Comparison of ENCODE assay signal across 10 mouse cellular contexts in genomic region chr14:76708728-76709127, GRCm38 (mm10).
DNase-seq lines count a peak whose midpoint lies in the region; ATAC-seq and TF ChIP-seq lines count a peak whose summit lies in the region.
"Had no signal": no experiment of that assay in that cellular context is flagged by ENCODE, and none has a peak within 500 bp of the region (broad histone marks: within the 10 kb centered on the region; RNA-seq: fewer than 3 reads in every experiment).

No protein-coding gene starts in this region.

- TF ChIP-seq POLR2A in limb, embryonic 14.5 days (IDR thresholded peaks at IDR 0.05; ENCODE audit: borderline replicate concordance, extremely low read depth, insufficient read depth, insufficient read length): no peak

- ATAC-seq in limb, embryonic 14.5 days (ENCODE audit: low FRiP score, low read depth): no peak
- ATAC-seq in granulocyte monocyte progenitor cell, adult 5-6 weeks (replicated peaks; ENCODE audit: poor library complexity, severe bottlenecking): no peak
- ATAC-seq in midbrain, embryonic 15.5 days (replicated peaks): no peak
- ATAC-seq in cerebellum, adult (ENCODE audit: insufficient number of reproducible peaks, low FRiP score, low TSS enrichment): no peak

- H3K4me3 ChIP-seq in limb, embryonic 14.5 days (replicated peaks; ENCODE audit: low read length): no peak overlapping the region
- no peak overlapping the region for H3K4me3 ChIP-seq in midbrain, embryonic 15.5 days
- H3K4me3 ChIP-seq: liver, embryonic 15.5 days had no signal

- H3K27ac ChIP-seq in limb, embryonic 14.5 days (replicated peaks; ENCODE audit: low read depth, low read length): 0 out of 2 replicates have a peak overlapping the region, but pooled peaks have one; percentile 11
- H3K27ac ChIP-seq in midbrain, embryonic 15.5 days: no peak overlapping the region
- H3K27ac ChIP-seq: liver, embryonic 15.5 days had no signal

- DNase-seq in frontal cortex, postnatal 36 days (ENCODE audit: low spot score in 2 of 2): peak; percentile 24 to 38
- DNase-seq in frontal cortex, postnatal 25 days (ENCODE audit: low spot score in 2 of 2): no peak
- DNase-seq in urinary bladder, postnatal 14 days (ENCODE audit: low spot score): peak; percentile 45
- DNase-seq in urinary bladder, postnatal 25 days (ENCODE audit: low spot score): no peak
- DNase-seq in limb, embryonic 14.5 days (ENCODE audit: low spot score): no peak
- DNase-seq: thymus, postnatal 4 days had no signal

- H3K9ac ChIP-seq in limb, embryonic 14.5 days (ENCODE audit: low read depth, low read length, severe bottlenecking): no peak overlapping the region
- H3K9ac ChIP-seq in midbrain, embryonic 15.5 days: no peak overlapping the region
- H3K9ac ChIP-seq: liver, embryonic 15.5 days had no signal

- peaks cover 8% of the 10 kb centered on the region; the same call in 1 of the 2 replicates for H3K4me1 ChIP-seq in limb, embryonic 14.5 days (ENCODE audit: control insufficient read depth, insufficient read depth, low read length)
- H3K4me1 ChIP-seq in midbrain, embryonic 15.5 days: no peaks in the 10 kb centered on the region

- 76% methylated on average over 11 of the region's 11 CpGs for WGBS in limb, embryonic 14.5 days
- WGBS in midbrain, embryonic 15.5 days: 88% methylated on average over 11 of the region's 11 CpGs

- H3K9me3 ChIP-seq in limb, embryonic 14.5 days (ENCODE audit: control insufficient read depth, low read length): no peaks in the 10 kb centered on the region
- H3K9me3 ChIP-seq in midbrain, embryonic 15.5 days: no peaks in the 10 kb centered on the region
- H3K9me3 ChIP-seq: liver, embryonic 15.5 days had no signal

- no peaks in the 10 kb centered on the region for H3K27me3 ChIP-seq in limb, embryonic 14.5 days (ENCODE audit: control insufficient read depth, insufficient read depth, low read length)
- no peaks in the 10 kb centered on the region for H3K27me3 ChIP-seq in midbrain, embryonic 15.5 days (replicated peaks)
- H3K27me3 ChIP-seq: liver, embryonic 15.5 days had no signal

- no peak overlapping the region for H3K4me2 ChIP-seq in limb, embryonic 14.5 days (replicated peaks; ENCODE audit: low read depth, low read length, severe bottlenecking)
- no peak overlapping the region for H3K4me2 ChIP-seq in midbrain, embryonic 15.5 days
- H3K4me2 ChIP-seq: liver, embryonic 15.5 days had no signal

- H3K36me3 ChIP-seq in limb, embryonic 14.5 days (ENCODE audit: control insufficient read depth, insufficient read depth, low read length): no peaks in the 10 kb centered on the region
- no peaks in the 10 kb centered on the region for H3K36me3 ChIP-seq in midbrain, embryonic 15.5 days (replicated peaks)
- H3K36me3 ChIP-seq: liver, embryonic 15.5 days had no signal

Comparison
In these comparisons a context has a peak if more than half of its experiments do, and no peak if none do; other contexts are left out.
1. DNase-seq: peak in frontal cortex, postnatal 36 days (2 of 2) and urinary bladder, postnatal 14 days (single experiment); none in frontal cortex, postnatal 25 days (0 of 2), urinary bladder, postnatal 25 days (single experiment) and limb, embryonic 14.5 days (single experiment).